ENCODE assay signal across 8 mouse cellular contexts in genomic region chr15:3979061-3979848, GRCm38 (mm10). TPM values are rescaled to one million over a fixed set of nuclear protein-coding genes. Genes with fewer than 3 reads are reported as not detected.
DNase-seq lines count a peak whose midpoint lies in the region; ATAC-seq and TF ChIP-seq lines count a peak whose summit lies in the region.

Gene Fbxo4, minus strand, starts transcription at chr15:3979573.

- no peaks in the 10 kb centered on the region for H3K27me3 ChIP-seq in hindbrain, postnatal 0 days (ENCODE audit: insufficient read depth, low read length)

- H3K4me1 ChIP-seq in cortical plate, adult 2 months (ENCODE audit: control insufficient read depth, insufficient read depth, low read length) = no peaks in the 10 kb centered on the region
- H3K4me1 ChIP-seq in hindbrain, postnatal 0 days (ENCODE audit: insufficient read depth, low read length) = no peaks in the 10 kb centered on the region

- ATAC-seq in activated CD4-positive, CD25-positive, alpha-beta regulatory T cell, adult 4 months = peak; percentile 91
- peak; percentile 97 for ATAC-seq in hindbrain, postnatal 0 days

- 2% methylated on average over 57 of the region's 61 CpGs for WGBS in hindbrain, postnatal 0 days

- peak within 1 kb of the TSS; percentile 98 for H3K27ac ChIP-seq in cortical plate, adult 2 months (ENCODE audit: insufficient read depth, low read length)
- H3K27ac ChIP-seq in hindbrain, postnatal 0 days = peak within 1 kb of the TSS; percentile 98

- H3K4me2 ChIP-seq in hindbrain, postnatal 0 days (ENCODE audit: low read depth, low read length) = peak within 1 kb of the TSS; percentile 64

- DNase-seq in gastrocnemius, adult 8-10 months (ENCODE audit: low spot score in 2 of 2) = peak; percentile 82 to 84
- DNase-seq in hindbrain, postnatal 0 days (ENCODE audit: low spot score) = peak; percentile 74
- DNase-seq in left cerebral cortex, adult 18-20 months (ENCODE audit: low spot score in 2 of 2) = peak; percentile 74 to 80
- peak; percentile 88 to 92 for DNase-seq in lung, postnatal 4 days
- peak; percentile 33 for DNase-seq in retina, postnatal 7 days (ENCODE audit: low read depth, low spot score)
- DNase-seq in urinary bladder, adult 18-20 months (ENCODE audit: low spot score in 2 of 2) = peak; percentile 81 to 85

- TF ChIP-seq CTCF in cortical plate, adult 2 months (IDR thresholded peaks at IDR 0.05; ENCODE audit: extremely low read depth, insufficient read depth, low read length) = no peak
- no peak for TF ChIP-seq CTCF in hindbrain, postnatal 0 days (IDR thresholded peaks at IDR 0.05; ENCODE audit: low read depth)

- peak within 1 kb of the TSS; percentile 87 for H3K9ac ChIP-seq in hindbrain, postnatal 0 days (replicated peaks; ENCODE audit: low read length)

- H3K9me3 ChIP-seq in hindbrain, postnatal 0 days (ENCODE audit: low read length) = no peaks in the 10 kb centered on the region

- H3K36me3 ChIP-seq in hindbrain, postnatal 0 days (ENCODE audit: insufficient read depth, low read length) = no peaks in the 10 kb centered on the region; the same call in 1 of the 2 replicates

- TF ChIP-seq POLR2A in cortical plate, adult 2 months (IDR thresholded peaks at IDR 0.05; ENCODE audit: extremely low read depth, insufficient read depth, low read length) = peak; percentile 36; the same call in 1 of the 2 replicates

- peak within 1 kb of the TSS; percentile 50 for H3K4me3 ChIP-seq in cortical plate, adult 2 months (ENCODE audit: insufficient read depth, low read length)
- H3K4me3 ChIP-seq in hindbrain, postnatal 0 days (ENCODE audit: low read length) = peak within 1 kb of the TSS; percentile 70

RNA-seq across cellular contexts. Expression of gene Fbxo4, which starts in this region (rescaled TPM):
- 1 to 10 TPM; 4.5 to 8.7 TPM for polyA plus RNA-seq in activated CD4-positive, CD25-positive, alpha-beta regulatory T cell, adult 4 months (2017; shearing (Covaris generic))
- 9.8 and 11.6 TPM in 2 replicates for polyA plus RNA-seq in cortical plate, adult 2 months (2012; rRNA removed)
- 1 to 10 TPM; 2.6 to 4.7 (median 3.1) TPM for total RNA-seq in gastrocnemius, adult 8-10 months (2022)
- total RNA-seq in hindbrain, postnatal 0 days (2014; rRNA removed) = 12.6 and 14.7 TPM in 2 replicates
- polyA plus RNA-seq in hindbrain, postnatal 0 days (2015; fragmentation: Nextera tagmentation; extraction: Ambion mirVana) = 11.2 and 11.7 TPM in 2 replicates
- total RNA-seq in left cerebral cortex, adult 18-20 months (2021) = 1 to 10 TPM; 8.5 to 8.9 TPM

Comparison
In these comparisons a context has a peak if more than half of its experiments do, and no peak if none do; other contexts are left out.
1. Peak in every context shown above with its lines: DNase-seq, ATAC-seq, H3K4me3 ChIP-seq and H3K27ac ChIP-seq.
2. DNase-seq: peak in every context shown above with its lines; median percentile 90 in lung, postnatal 4 days; 83 in gastrocnemius, adult 8-10 months; 83 in urinary bladder, adult 18-20 months; 77 in left cerebral cortex, adult 18-20 months; 74 in hindbrain, postnatal 0 days; 33 in retina, postnatal 7 days.